Mouse (Mus musculus): Measurements from ENCODE around the gene Ly6g6d.

The Ly6g6d gene

DNA sequence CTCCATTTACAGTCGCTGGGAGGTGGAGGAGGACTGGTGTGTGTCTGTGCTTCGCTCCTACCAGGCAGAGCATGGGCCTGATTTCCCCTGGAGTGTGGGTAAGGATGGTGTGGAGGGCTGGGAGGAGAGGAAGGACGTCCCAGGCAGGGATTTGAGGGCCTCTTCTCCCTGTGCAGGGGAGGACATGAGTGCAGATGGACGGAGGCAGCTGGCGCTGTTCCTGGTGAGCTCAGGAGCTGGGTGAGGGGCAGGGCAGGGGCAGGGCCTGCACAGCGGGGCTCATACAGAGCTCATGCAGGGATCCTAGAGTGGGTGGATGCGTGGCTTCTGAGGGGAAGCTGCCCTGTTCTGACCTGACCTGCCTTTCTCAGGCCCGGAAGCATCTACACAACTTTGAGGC lies 24.4 kb upstream of the Ly6g6d start:
- in situ Hi-C loops (cut with MboI; ENCODE audit: unreplicated experiment in 2 of 2) = loop anchor here in 1 of 2 experiments (10.0 kb wide), 1 partner anchor 77 kb away; the partner anchor contains the start of gene Sapcd1

DNA sequence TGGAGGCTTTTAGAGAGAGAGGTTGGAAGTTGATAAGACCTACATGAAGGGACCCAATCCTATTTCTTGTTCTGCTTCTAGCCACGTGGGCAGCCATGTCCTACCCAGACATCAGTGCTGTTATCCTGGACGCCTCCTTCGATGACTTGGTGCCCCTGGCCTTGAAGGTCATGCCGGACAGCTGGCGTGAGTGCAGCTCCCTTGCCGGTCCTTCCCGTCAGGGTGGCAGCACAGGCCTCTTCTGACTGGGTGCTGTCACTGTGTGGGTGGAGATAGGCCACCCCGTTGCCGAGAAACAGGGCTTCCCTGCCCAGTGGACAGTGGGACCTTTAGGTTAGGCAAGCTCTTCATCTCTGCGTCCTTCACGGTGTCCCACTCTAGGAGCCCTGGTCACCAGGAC lies 23.3 kb upstream of the Ly6g6d start:
- in situ Hi-C loops (cut with MboI; ENCODE audit: unreplicated experiment in 2 of 2) = loop anchor here in 1 of 2 experiments (10.0 kb wide), 1 partner anchor 76 kb away; the partner anchor contains the start of gene Sapcd1

DNA sequence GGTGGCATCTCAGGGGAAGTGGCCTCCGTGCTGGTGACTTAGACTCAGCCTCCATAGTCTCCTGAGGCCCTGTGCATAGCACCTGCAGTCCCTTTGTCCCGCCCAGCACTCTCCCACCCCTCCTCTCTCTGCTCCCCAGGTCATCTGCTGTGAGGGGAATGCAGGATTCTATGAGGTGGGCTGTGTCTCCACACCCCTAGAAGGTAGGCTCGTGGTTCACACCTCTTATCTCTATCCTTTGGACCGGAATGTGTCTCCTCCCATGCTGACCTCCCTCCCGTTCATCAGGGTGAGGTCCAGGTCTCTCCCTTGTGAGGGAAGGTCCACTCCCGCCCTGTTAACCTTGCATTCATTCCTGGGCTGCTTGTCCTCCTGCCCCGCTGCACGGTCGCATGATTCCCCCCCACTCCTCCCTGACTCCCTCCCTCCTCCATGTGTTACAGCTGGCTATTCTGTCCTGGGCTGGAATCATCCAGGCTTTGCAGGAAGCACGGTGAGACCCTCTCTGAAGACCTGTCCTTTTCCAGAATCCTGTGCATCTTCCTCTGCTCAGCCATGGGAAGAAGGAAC lies 22.4 kb upstream of the Ly6g6d start:
- in situ Hi-C loops (cut with MboI; ENCODE audit: unreplicated experiment in 2 of 2) = loop anchor here in 1 of 2 experiments (10.0 kb wide), 1 partner anchor 75 kb away; the partner anchor contains the start of gene Sapcd1

DNA sequence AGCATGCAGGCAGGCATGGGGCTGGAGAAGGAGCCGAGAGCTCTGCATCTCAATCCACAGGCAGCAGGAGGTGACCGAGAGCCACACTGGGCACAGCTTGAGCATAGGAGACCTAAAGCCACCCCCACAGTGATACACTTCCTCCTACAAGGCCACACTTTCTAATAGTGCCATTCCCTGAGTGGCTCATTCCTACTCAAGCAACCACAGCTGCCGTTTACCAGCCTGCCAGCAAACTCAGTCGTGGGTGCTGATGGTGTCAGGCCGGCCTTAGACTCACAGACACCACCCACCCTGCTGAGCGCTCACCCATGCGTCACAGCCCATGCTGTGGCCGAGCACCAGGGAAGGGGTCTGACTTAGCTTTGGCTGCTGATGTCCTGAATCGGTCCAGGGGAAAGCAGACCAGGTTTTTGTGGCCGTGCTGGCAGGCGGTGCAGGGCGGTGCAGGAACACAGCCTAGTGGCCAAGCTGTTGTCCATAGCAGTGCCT lies 19.3 kb upstream of the Ly6g6d start:
- in situ Hi-C loops (cut with MboI; ENCODE audit: unreplicated experiment in 2 of 2) = loop anchor here in 1 of 2 experiments (25.0 kb wide), 1 partner anchor 235 kb away; the partner anchor contains the start of genes Cfb, Nelfe and Skiv2l

DNA sequence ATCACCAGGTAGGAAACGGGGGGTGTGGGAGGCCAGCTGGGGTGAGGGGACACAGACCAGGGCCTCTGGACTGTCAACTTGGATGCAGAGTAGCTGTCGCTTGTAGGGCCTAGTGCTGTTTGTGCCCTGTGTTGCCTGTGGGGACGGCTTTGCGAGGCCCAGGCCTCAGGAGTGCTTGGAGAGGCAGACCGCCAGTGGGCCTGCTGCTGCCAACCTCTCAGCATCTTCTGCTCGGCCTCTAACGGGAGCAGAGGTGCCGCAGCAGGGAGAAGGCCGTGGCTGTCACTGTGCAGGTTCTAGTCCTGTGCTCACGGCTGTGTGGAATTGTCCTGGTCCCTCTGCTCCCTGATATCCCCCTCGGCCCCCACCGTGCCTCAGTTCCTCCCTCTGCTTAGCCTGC lies 18.7 kb upstream of the Ly6g6d start:
- in situ Hi-C loops (cut with MboI; ENCODE audit: unreplicated experiment in 2 of 2) = loop anchor here in 1 of 2 experiments (25.0 kb wide), 1 partner anchor 234 kb away; the partner anchor contains the start of genes Cfb, Nelfe and Skiv2l

DNA sequence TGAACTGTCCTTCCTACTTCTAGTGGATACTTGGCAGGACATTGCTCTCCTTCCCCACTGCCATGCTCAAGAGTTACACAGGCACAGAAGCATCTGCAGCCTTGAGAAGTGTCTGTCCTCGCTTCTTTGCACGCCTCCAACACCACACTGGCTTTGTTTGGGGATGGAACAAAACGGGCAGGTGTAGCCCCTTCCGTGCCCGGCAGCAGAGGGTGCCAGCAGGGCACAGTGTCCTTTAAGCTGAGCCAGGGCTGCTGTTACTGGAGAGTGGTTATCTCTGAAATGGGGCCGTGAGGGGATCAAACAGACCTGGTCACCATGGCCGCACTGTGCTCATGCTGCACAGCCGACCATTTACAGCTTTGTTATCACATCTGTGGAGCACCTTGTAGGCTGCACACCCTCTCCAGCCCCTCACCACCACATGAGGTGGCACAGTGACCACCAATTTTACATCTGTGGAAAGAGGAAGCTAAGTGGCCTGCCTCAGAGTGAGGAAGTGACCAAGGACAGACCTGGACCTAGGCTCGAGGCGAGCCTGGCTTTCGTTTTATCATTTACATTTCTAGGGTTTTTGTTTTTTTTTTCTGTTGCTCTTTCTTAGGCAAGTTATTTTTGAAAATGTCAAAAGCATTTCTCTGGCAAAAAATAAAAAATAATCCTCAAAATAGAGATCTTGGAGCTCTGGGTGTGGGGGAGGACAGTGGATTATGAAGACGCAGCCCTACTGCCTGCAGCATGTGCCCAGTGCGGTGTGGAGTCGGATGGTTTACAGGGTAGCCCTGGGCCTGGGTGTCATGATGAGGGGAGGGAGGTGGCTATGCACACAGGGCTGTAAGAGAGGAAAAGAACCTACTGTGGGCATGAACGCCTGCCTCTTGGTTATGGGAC lies 16.9 kb upstream of the Ly6g6d start:
- in situ Hi-C loops (cut with MboI; ENCODE audit: unreplicated experiment in 2 of 2) = loop anchor here in 1 of 2 experiments (25.0 kb wide), 1 partner anchor 232 kb away; the partner anchor contains the start of genes Cfb, Nelfe and Skiv2l

DNA sequence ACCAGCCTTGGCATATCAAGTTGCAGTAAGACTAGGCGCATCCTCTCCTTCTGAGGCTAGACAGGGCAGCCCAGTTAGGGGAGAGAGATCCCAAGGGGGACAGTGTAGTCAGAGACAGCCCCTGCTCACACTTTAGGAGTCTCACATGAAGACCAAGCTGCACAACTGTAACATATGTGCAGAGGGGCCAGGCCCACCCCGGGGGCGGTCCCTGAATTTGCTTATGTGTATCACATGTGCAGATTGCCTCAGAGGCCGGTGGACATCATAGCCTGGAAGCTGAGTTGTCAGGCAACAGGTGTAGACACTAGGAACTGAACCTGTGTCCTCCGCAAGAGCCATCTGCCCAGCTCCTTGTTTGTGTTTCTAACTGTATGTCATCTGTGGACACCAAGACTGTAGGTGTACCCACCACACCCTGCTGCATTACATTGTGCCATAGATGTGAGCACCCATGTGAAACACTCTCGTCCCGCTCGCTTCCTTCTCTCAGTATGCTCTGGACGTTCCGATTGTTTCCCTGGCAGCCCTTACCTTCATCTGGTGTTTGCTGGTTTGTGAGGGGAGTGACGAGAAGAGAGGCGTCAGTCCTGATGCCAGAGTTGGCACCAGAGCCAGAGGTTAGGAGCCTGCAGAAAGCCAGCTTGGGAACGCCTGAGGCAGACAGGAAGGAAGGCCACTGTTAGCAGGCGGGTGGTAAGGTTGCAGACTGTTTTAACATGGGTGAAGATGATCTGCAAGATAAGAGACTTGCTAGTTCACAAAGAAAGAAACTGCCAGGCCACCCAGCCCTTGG lies 14.7 kb upstream of the Ly6g6d start:
- in situ Hi-C loops (cut with MboI; ENCODE audit: unreplicated experiment in 2 of 2) = loop anchor here in 1 of 2 experiments (25.0 kb wide), 1 partner anchor 230 kb away; the partner anchor contains the start of genes Cfb, Nelfe and Skiv2l

DNA sequence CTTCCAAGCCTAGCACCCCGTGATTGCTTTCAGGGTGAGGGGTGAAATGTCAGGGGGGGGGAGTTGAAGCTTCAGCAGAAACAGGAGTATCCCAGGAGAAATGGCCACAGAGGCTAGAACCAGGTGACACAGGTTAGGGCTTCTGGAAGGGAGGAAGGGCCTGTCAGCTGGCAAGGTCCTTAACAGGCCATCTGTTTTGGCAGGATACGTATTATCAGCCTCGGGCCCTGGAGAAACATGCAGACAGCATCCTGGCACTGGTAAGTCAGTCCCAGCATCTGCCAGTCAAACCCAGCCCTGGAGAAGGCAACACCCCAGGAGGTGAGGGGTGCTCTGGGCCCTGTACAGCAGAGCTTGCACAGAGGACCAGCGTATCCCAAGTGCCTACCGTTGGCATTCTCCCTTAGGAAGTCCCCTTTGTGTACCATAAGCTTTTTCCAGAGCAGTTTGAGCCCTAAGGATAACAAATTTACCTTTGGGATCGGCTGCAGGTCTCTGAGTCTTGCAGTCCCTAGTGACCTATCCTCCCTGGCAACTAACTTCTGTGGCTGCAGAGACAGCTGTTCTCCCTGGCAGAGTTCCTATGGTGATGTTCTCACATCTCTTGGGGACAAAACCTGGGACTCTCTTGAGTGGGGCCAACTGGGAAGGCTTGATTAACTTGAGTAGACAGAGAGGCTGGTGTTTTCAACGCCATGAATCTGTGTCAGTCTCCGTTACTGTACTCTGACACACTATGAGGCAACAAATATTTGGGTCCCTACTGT lies 12.5 kb upstream of the Ly6g6d start:
- in situ Hi-C loops (cut with MboI; ENCODE audit: unreplicated experiment in 2 of 2) = loop anchor here in 1 of 2 experiments (25.0 kb wide), 1 partner anchor 228 kb away; the partner anchor contains the start of genes Cfb, Nelfe and Skiv2l

DNA sequence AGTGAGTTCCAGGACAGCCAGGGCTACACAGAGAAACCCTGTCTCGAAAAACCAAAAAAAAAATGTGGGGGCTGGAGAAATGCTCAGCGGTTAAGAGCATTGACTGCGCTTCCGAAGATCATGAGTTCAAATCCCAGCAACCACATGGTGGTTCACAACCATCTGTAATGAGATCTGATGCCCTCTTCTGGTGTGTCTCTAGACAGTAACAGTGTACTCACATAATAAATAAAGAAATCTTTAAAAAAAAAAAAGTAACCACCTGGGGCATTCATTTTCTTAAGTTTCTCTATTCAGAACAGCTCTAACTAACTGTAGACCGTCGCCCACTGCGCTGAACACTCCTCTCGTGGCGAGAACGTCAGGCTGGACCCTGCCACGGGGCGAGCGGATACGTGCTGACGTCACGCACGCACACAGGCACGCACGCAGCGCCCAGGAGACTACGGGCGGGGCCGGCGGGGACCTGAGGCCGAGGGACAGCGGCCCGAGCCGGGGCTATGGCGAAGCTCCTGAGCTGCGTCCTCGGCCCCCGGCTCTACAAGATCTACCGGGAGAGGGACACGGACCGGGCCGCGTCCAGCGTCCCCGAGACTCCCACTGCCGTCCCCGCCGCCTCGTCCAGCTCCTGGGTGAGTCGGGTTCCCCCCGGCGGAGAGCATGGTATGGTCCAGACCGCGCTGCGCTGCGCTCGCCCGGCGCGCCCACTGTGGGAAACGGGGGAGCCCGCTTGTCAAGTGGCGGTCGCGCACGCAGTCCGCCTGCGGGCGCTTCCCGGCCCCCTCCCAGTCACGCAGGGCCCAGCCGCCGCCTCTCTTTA lies 11.2 kb upstream of the Ly6g6d start, which contains the start of gene Abhd16a:
Gene Abhd16a (plus strand): TSS at position 439 of the 820 bp plus-strand sequence.
- in situ Hi-C loops (cut with MboI; ENCODE audit: unreplicated experiment in 2 of 2) = loop anchor here in 1 of 2 experiments (25.0 kb wide), 1 partner anchor 227 kb away; the partner anchor contains the start of genes Cfb, Nelfe and Skiv2l

DNA sequence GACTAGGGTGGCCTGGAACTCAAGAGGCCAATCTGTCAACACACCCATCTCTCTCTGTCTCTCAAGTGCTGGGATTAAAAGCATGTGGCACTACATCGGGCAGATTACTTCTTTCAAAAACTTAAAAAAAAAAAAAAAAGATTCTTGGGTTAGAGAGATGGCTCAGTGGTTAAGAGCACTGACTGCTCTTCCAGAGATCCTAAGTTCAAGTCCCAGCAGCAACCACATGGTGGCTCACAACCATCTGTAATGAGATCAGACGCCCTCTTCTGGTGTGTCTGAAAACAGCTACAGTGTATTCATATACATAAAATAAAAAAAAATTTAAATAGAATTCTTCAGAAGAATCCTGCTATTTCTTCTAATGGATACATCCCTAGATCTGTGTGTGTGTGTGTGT lies 10.3 kb upstream of the Ly6g6d start:
- in situ Hi-C loops (cut with MboI; ENCODE audit: unreplicated experiment in 2 of 2) = loop anchor here in 1 of 2 experiments (25.0 kb wide), 1 partner anchor 226 kb away; the partner anchor contains the start of genes Cfb, Nelfe and Skiv2l

DNA sequence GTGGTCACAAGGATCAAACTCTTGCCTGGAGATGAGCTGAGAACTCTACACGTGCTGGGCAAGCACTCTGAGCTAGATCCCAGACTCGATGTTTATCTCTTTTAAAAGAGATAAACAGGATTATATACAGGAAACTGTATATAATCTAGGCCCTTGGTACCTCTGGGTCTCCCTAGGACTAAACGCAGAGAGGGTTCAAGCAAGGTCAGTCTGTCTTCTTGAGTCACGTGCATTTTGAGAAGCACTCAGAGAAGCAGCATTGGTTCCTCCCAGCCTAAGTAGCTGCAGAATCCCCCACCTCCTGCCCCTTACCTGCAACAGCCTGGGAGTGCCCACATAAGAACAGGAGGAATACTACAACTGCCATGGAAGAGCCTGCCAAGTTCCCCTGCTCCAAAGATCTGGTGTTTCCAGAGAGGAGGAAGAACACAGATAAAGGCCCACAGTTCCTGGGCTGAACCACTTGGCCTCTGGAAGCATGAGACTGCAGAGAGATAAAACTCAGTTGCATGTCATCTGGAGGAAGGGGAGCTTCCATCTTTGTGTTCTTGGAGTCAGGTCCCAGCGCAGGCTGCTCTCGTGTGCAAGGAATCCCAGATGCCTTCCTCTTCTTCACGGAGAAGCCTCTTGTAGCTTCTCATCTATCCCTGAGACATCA lies 7.5 kb upstream of the Ly6g6d start, which contains the start of gene Ly6g6f:
Gene Ly6g6f (minus strand): TSS at position 403 of the 658 bp plus-strand sequence.
- in situ Hi-C loops (cut with MboI; ENCODE audit: unreplicated experiment in 2 of 2) = loop anchor here in 1 of 2 experiments (25.0 kb wide), 1 partner anchor 223 kb away; the partner anchor contains the start of genes Cfb, Nelfe and Skiv2l

DNA sequence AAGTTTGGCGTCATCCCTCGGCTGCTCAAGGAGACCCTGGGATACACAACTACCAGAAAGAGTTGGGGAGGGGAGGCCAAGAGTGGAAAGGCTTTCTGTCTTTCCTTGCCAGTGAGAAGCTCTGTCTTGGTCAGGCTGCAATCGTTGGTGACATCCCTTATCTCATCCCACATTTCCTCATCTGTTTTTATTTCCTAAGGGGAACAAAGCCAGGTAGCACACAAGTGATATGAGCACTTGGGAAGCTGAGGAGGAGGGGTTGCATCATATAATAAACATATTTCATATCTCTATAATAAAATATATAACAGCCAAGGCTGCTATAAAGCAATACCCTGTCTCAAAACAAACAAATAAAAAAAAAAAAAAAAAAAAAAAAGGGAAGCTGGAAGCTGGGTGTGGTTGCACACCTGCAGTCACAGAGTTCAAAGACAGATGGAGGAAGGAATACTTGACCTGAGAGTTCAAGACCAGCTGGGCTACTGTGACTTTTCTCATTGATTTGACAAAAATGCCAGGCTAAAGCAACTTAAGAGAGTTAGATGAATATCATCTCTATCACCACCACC lies 6.1 kb upstream of the Ly6g6d start:
- in situ Hi-C loops (cut with MboI; ENCODE audit: unreplicated experiment in 2 of 2) = loop anchor here in 1 of 2 experiments (25.0 kb wide), 1 partner anchor 222 kb away; the partner anchor contains the start of genes Cfb, Nelfe and Skiv2l

DNA sequence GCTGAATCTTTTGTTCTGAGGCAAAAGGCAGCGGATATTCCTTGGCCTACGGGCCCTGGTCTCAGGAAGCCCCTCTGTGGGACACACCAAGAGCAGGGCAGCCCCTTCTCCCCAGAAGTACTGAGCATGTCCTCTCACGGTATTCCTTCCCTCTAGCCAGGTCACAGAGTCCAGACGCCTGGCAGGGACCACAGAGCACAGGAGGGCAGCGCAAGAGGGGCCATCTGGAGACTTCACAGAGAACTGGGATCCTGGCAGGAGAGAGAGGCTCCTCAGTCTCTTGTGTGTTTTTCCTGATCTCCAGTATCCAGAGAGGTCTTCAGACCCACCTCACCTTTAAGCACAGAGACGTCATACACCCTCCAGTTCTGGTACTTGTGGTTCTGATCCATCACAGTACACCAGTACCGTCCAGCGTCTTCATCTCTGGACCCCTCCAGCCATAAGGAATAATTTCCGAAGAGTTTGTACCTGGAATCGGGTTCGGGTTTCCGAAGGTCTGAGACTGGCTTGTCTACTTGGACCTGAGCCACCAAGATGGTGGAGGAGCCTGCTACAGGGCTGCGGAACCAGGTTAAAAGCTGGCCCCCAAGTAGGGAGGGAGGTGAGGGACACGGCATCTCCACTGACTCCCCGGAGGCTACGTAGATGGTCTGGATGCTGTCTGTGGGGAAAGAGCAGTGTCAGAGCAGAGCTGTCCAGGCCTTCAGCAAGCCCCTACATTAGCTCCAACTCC lies 5.1 kb upstream of the Ly6g6d start:
- in situ Hi-C loops (cut with MboI; ENCODE audit: unreplicated experiment in 2 of 2) = loop anchor here in 1 of 2 experiments (25.0 kb wide), 1 partner anchor 221 kb away; the partner anchor contains the start of genes Cfb, Nelfe and Skiv2l

DNA sequence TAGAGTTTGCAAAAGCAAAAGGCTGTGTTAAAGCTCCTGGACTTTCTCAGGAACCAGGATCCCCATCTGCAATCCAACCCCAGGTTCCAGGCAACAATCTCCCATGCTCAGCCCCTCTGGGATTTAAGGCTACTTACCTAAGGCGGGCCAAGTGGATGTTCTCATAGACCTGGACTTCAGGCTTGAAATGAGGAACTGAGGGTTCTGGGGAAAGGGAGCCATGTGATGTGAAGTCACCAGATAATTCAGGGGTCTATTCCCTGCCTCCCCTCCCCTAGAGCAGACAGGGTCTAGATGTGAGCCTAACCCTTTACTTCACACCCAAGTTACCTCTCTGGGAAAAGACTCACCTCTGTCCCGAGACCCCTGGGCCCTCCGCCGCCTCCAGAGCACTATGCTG lies 2.8 kb upstream of the Ly6g6d start:
- in situ Hi-C loops (cut with MboI; ENCODE audit: unreplicated experiment in 2 of 2) = loop anchor here in 1 of 2 experiments (25.0 kb wide), 1 partner anchor 218 kb away; the partner anchor contains the start of genes Cfb, Nelfe and Skiv2l

DNA sequence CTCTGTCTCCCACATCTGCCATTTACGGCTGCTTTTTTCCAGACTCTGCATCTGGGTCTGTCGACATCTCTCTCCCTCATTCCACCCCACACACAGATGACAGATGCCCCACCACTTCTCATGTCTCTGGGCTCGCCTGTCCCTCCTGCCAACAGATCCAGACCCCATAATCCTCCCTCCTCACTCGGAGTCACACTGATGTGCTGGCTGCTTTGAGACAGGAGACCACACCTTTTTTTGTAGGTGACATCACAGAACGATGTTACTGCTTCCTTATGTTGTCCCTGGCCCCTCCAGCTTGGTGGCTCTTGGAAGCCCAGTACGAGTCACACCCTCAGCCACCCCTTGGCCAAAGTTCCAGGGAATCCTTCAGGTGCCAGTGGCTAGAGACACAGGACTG lies 2.4 kb upstream of the Ly6g6d start:
- in situ Hi-C loops (cut with MboI; ENCODE audit: unreplicated experiment in 2 of 2) = loop anchor here in 1 of 2 experiments (25.0 kb wide), 1 partner anchor 218 kb away; the partner anchor contains the start of genes Cfb, Nelfe and Skiv2l

DNA sequence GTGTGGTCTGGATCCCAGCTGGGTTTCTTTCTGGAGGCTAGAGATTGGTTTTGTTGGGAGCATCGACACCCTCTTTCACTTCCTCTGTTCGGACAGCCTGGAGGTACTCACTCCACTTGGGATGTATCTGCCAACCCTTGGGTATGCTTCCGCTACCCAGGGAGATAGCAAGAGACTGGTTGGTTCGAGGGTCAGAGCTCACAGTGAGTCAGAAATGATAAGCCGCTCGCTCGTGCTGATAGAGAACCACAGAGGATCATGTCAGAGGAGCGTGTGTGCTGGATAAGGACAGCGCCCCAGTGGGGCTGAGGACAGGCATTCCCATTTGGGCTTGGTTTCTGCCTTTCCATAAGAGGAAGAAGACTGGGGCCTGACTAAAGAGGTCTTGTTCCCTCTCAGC lies 1.9 kb upstream of the Ly6g6d start:
- in situ Hi-C loops (cut with MboI; ENCODE audit: unreplicated experiment in 2 of 2) = loop anchor here in 1 of 2 experiments (25.0 kb wide), 1 partner anchor 217 kb away; the partner anchor contains the start of genes Cfb, Nelfe and Skiv2l
